Mouse (Mus musculus) limb, embryonic 15.5 days (tissue): ENCODE measurements around the gene Cd72. TPM values are rescaled to one million over a fixed set of nuclear protein-coding genes. Genes with fewer than 3 reads are reported as not detected.
A peak's percentile ranks its signal among the peaks of the same experiment; 100 is the strongest.
"Not testable (repeated sequence)": the region's sequence is repeated elsewhere in the genome, so short reads cannot be mapped to it uniquely, and the experiment has no call there.

Source experiments
- ATAC-seq: fragments of 200-750 bp; cut with Nextera tagmentation; 2 replicates; pipeline ENCODE4 v1.8.0; 2017; ENCODE audit warnings: low read depth, moderate TSS enrichment; ENCODE audit not compliant: insufficient number of reproducible peaks, low FRiP score, low TSS enrichment
- H3K27ac ChIP-seq: fragments of 300-500 bp; sonication (generic); 2 replicates; pipeline ENCODE4 v1.5.1; 2015; ENCODE audit warnings: moderate library complexity, mild to moderate bottlenecking, inconsistent platforms
- H3K27me3 ChIP-seq: fragments of 300-500 bp; sonication (generic); 2 replicates; pipeline ENCODE4 v1.6.1; 2015; ENCODE audit warnings: inconsistent platforms
- H3K36me3 ChIP-seq: fragments of 300-500 bp; sonication (generic); 2 replicates; pipeline ENCODE4 v1.6.1; 2015; ENCODE audit warnings: inconsistent platforms
- H3K4me1 ChIP-seq: fragments of 300-500 bp; sonication (generic); 2 replicates; pipeline ENCODE4 v1.6.1; 2015; ENCODE audit warnings: inconsistent platforms
- H3K4me2 ChIP-seq: fragments of 300-500 bp; sonication (generic); 2 replicates; pipeline ENCODE4 v1.6.1; 2015; ENCODE audit warnings: mild to moderate bottlenecking, inconsistent platforms
- H3K4me3 ChIP-seq: fragments of 300-500 bp; sonication (generic); 2 replicates; pipeline ENCODE4 v1.5.1; 2015; ENCODE audit warnings: mild to moderate bottlenecking, inconsistent platforms
- H3K9ac ChIP-seq: fragments of 300-500 bp; sonication (generic); 2 replicates; pipeline ENCODE4 v1.6.1; 2015; ENCODE audit warnings: inconsistent platforms
- H3K9me3 ChIP-seq: fragments of 300-500 bp; sonication (generic); 2 replicates; pipeline ENCODE4 v1.6.1; 2016; ENCODE audit warnings: inconsistent platforms
- whole genome bisulfite sequencing: fragments of 180-500 bp; shearing (Covaris S2); methylation state at CpG from one replicate; pipeline ENCODE4 v1.1.7; 2015; 5-methylcytosine and 5-hydroxymethylcytosine counted together
- polyA plus RNA-seq: library from polyadenylated mRNA; unstranded; fragments of >200 nt; fragmentation: Nextera tagmentation; extraction: Ambion mirVana; gene quantifications from 2 replicates; pipeline ENCODE4 v1.2.1, GENCODE M21; 2015

Cd72 gene
- polyA plus RNA-seq, 1 experiment from 2014 or later = 4.1 TPM

GRCm38 (mm10) chr4:43492101-43492820 lies 37.8 kb upstream of the Cd72 start:
- H3K27ac ChIP-seq = peak overlapping the region; percentile 95
- peak overlapping the region; percentile 74 for H3K4me3 ChIP-seq
- no peaks in the 10 kb centered on the region; the same call in 1 of the 2 replicates for H3K9me3 ChIP-seq
- WGBS = 43% methylated on average over 12 of the region's 12 CpGs
- peak overlapping the region; percentile 37 for H3K4me2 ChIP-seq
- peaks cover 16% of the 10 kb centered on the region for H3K36me3 ChIP-seq
- H3K4me1 ChIP-seq = peaks cover 15% of the 10 kb centered on the region
- ATAC-seq = no peak
- no peak overlapping the region for H3K9ac ChIP-seq
- no peaks in the 10 kb centered on the region for H3K27me3 ChIP-seq

- Histone ChIP-seq H3K36me3 (peaks cover 5% of the 10 kb centered on the region), H3K9ac (no peak overlapping the region), H3K27me3 (no peaks in the 10 kb centered on the region), H3K27ac (no peak overlapping the region), H3K9me3 (no peaks in the 10 kb centered on the region; the same call in 1 of the 2 replicates), H3K4me2 (no peak overlapping the region), H3K4me3 (no peak overlapping the region), H3K4me1 (peaks cover 15% of the 10 kb centered on the region)
- no peak for ATAC-seq
- 86% methylated on average over 5 of the region's 5 CpGs for WGBS
Observed at GRCm38 (mm10) chr4:43490801-43491200, 36.4 kb upstream of the Cd72 start.

DNA sequence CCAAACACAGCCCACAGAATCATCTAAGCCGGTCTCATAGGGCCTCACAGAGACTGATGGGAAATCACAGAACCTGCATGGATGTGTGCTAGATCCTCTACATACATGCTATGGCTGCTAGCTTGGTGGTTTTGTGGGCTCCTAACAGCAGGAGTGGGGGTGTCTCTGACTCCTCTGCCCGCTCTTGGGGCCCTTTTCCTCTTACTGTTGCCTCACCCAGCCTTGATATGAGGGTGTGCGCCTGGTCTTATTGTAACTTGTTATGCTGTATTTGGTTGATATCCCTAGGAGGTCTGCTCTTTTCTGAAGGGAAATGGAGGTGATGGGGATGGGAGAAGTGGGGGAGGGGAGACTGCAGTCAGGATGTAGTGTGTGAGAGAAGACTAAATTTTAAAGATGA lies 35.2 kb upstream of the Cd72 start:
- H3K9ac ChIP-seq = no peak overlapping the region
- no peak overlapping the region for H3K4me3 ChIP-seq
- peaks cover 8% of the 10 kb centered on the region for H3K4me1 ChIP-seq
- no peaks in the 10 kb centered on the region for H3K27me3 ChIP-seq
- no peak for ATAC-seq
- H3K4me2 ChIP-seq = no peak overlapping the region
- H3K36me3 ChIP-seq = no peaks in the 10 kb centered on the region
- no peaks in the 10 kb centered on the region; the same call in 1 of the 2 replicates for H3K9me3 ChIP-seq
- H3K27ac ChIP-seq = no peak overlapping the region
- 92% methylated on average over 3 of the region's 3 CpGs for WGBS

- not testable (repeated sequence) for H3K36me3 ChIP-seq, H3K4me1 ChIP-seq, H3K4me2 ChIP-seq, ATAC-seq, H3K27ac ChIP-seq, H3K27me3 ChIP-seq, H3K9ac ChIP-seq, H3K4me3 ChIP-seq, H3K9me3 ChIP-seq
- 75% methylated on average over 5 of the region's 5 CpGs for WGBS
Observed at GRCm38 (mm10) chr4:43485666-43486065, 31.2 kb upstream of the Cd72 start.

DNA sequence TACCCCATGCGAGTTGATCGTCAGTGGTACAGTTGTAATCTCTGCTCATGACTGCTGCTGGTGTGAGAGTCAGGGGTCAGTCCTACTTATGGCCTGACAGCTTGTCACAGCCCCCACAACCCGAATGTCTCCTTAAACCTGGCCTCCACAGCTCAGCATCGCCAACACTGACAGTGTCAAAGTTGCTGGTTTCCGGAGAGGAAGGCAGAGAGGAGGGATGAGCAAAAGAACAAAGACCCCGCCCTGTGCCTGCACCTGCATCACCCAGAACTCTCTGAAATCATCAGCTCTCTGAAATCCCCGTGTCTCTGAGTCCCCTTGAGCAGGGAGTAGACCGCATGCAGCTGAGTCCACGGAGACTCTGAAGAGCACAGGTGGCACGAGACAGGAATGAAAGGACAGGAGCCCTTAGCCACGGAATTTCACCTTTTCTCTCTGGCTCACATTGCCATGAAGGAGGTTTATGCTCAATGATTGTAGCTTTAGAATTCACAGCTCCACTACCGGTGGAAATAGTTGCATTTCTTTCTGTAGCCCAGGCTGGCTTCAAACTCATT lies 29.2 kb upstream of the Cd72 start, which contains the start of gene Sit1:
TSS of gene Sit1 (minus strand) at position 200 of the 557 bp plus-strand sequence.
- H3K9me3 ChIP-seq = no peaks in the 10 kb centered on the region

GRCm38 (mm10) chr4:43482591-43482990 lies 28.2 kb upstream of the Cd72 start:
- H3K9me3 ChIP-seq = no peaks in the 10 kb centered on the region
- ATAC-seq = no peak
- H3K9ac ChIP-seq = no peak overlapping the region
- no peak overlapping the region for H3K4me2 ChIP-seq
- H3K27ac ChIP-seq = no peak overlapping the region
- H3K27me3 ChIP-seq = no peaks in the 10 kb centered on the region
- no peak overlapping the region for H3K4me3 ChIP-seq
- no peaks in the 10 kb centered on the region for H3K36me3 ChIP-seq
- WGBS = 65% methylated on average over 10 of the region's 10 CpGs
- H3K4me1 ChIP-seq = peaks cover 5% of the 10 kb centered on the region

More for the DNA sequence above, 29.2 kb upstream of the Cd72 start, which contains the start of gene Sit1:
- H3K4me3 ChIP-seq = no peak within 1 kb of the TSS
- H3K4me1 ChIP-seq = no peaks in the 10 kb centered on the region
- no peak within 1 kb of the TSS for H3K9ac ChIP-seq
- ATAC-seq = no peak
- 54% methylated on average over 12 of the region's 12 CpGs for WGBS
- H3K27me3 ChIP-seq = no peaks in the 10 kb centered on the region
- no peak within 1 kb of the TSS for H3K27ac ChIP-seq
- H3K4me2 ChIP-seq = no peak within 1 kb of the TSS
- no peaks in the 10 kb centered on the region for H3K36me3 ChIP-seq

DNA sequence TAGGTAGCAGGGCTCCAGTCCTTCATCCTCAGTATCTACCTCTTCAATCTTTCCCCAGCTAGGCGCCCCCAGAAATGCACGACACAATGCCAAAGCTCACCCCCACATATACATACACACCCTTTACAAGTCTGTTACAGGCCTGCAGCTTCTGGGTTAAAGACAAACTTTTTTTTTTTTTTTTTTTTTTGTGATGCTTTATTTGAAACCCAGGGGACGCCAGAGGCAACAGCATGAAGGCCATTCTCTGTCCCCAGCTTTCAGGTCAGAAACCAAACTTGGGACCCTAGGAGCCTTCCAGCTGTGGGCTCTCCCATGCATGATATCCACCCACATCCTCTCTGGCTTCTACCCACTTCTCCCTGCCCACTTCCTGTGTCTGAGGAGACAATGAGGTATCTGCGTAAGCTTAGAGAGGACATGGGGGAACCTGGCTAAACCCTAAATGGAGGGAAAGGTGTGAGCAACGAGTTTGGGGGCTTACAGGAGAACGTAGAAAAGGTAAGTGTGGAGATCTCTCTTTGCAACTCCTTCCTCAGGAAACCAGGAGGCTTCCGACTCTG lies 27.5 kb upstream of the Cd72 start:
- Histone ChIP-seq H3K27ac (no peak overlapping the region), H3K4me1 (peaks cover 5% of the 10 kb centered on the region), H3K4me3 (no peak overlapping the region), H3K9me3 (no peaks in the 10 kb centered on the region), H3K9ac (no peak overlapping the region), H3K4me2 (no peak overlapping the region), H3K36me3 (no peaks in the 10 kb centered on the region), H3K27me3 (no peaks in the 10 kb centered on the region)
- ATAC-seq = no peak
- 63% methylated on average over 7 of the region's 7 CpGs for WGBS

- no peak overlapping the region for H3K27ac ChIP-seq
- no peak for ATAC-seq
- WGBS = 75% methylated on average over 5 of the region's 5 CpGs
Observed at GRCm38 (mm10) chr4:43480985-43481384, 26.6 kb upstream of the Cd72 start.

GRCm38 (mm10) chr4:43478906-43479832 lies 24.7 kb upstream of the Cd72 start:
- Histone ChIP-seq H3K36me3 (no peaks in the 10 kb centered on the region), H3K27me3 (no peaks in the 10 kb centered on the region), H3K4me2 (no peak overlapping the region), H3K9me3 (no peaks in the 10 kb centered on the region), H3K27ac (no peak overlapping the region), H3K9ac (no peak overlapping the region), H3K4me1 (peaks cover 5% of the 10 kb centered on the region), H3K4me3 (no peak overlapping the region)
- WGBS = 46% methylated on average over 24 of the region's 24 CpGs
- ATAC-seq = no peak

More at GRCm38 (mm10) chr4:43480985-43481384, 26.6 kb upstream of the Cd72 start:
- Histone ChIP-seq H3K36me3 (no peaks in the 10 kb centered on the region), H3K9me3 (no peaks in the 10 kb centered on the region), H3K4me1 (peaks cover 5% of the 10 kb centered on the region), H3K27me3 (no peaks in the 10 kb centered on the region), H3K4me3 (no peak overlapping the region), H3K4me2 (no peak overlapping the region), H3K9ac (no peak overlapping the region)

GRCm38 (mm10) chr4:43478534-43478858 lies 24.1 kb upstream of the Cd72 start:
- no peak for ATAC-seq
- 48% methylated on average over 8 of the region's 8 CpGs for WGBS
- Histone ChIP-seq H3K9ac (no peak overlapping the region), H3K4me1 (peaks cover 5% of the 10 kb centered on the region), H3K9me3 (no peaks in the 10 kb centered on the region), H3K27ac (peak overlapping the region; percentile 48; the same call in 1 of the 2 replicates), H3K36me3 (no peaks in the 10 kb centered on the region), H3K4me2 (peak overlapping the region; percentile 38), H3K27me3 (no peaks in the 10 kb centered on the region), H3K4me3 (peak overlapping the region; percentile 28)

GRCm38 (mm10) chr4:43477857-43478533 lies 23.6 kb upstream of the Cd72 start:
- peak overlapping the region; percentile 48; the same call in 1 of the 2 replicates for H3K27ac ChIP-seq
- peaks cover 5% of the 10 kb centered on the region for H3K4me1 ChIP-seq
- H3K27me3 ChIP-seq = no peaks in the 10 kb centered on the region
- H3K4me2 ChIP-seq = peak overlapping the region; percentile 38
- ATAC-seq = peak; percentile 82
- WGBS = 22% methylated on average over 11 of the region's 11 CpGs
- H3K4me3 ChIP-seq = peak overlapping the region; percentile 28
- no peaks in the 10 kb centered on the region for H3K9me3 ChIP-seq
- H3K36me3 ChIP-seq = no peaks in the 10 kb centered on the region
- no peak overlapping the region for H3K9ac ChIP-seq
